Mouse (Mus musculus) myocyte (in vitro differentiated cells): ENCODE measurements around the gene Nexn. TPM values are rescaled to one million over a fixed set of nuclear protein-coding genes. Genes with fewer than 3 reads are reported as not detected.
A peak's percentile ranks its signal among the peaks of the same experiment; 100 is the strongest.

ENCODE experiments used
- H3K27me3 ChIP-seq: one replicate; pipeline ENCODE4 v1.6.1; 2011; ENCODE audit not compliant: control insufficient read depth, insufficient read depth, insufficient read length
- H3K36me3 ChIP-seq: one replicate; pipeline ENCODE4 v1.6.1; 2011; ENCODE audit not compliant: control insufficient read depth, insufficient read depth
- H3K4me2 ChIP-seq: one replicate; pipeline ENCODE4 v1.6.1; 2011; ENCODE audit warnings: low read depth, control low read depth
- H3K4me3 ChIP-seq: one replicate; pipeline ENCODE4 v1.5.1; 2011; ENCODE audit warnings: mild to moderate bottlenecking, control low read depth, moderate library complexity
- H3K79me2 ChIP-seq: one replicate; pipeline ENCODE4 v1.6.1; 2011; ENCODE audit not compliant: control insufficient read depth, insufficient read depth
- H3ac ChIP-seq: one replicate; pipeline ENCODE4 v1.6.1; 2011; ENCODE audit not compliant: control insufficient read depth, insufficient read length
- CEBPB ChIP-seq: IDR thresholded peaks from 2 replicates; pipeline ENCODE4 v1.6.1; 2011; ENCODE audit warnings: mild to moderate bottlenecking, moderate library complexity; ENCODE audit not compliant: poor library complexity, insufficient read depth, severe bottlenecking
- MAX ChIP-seq: IDR thresholded peaks from one replicate; pipeline ENCODE4 v1.6.1; 2011; ENCODE audit warnings: low read depth, mild to moderate bottlenecking, control low read depth
- MYOD1 ChIP-seq, 3 experiments: IDR thresholded peaks; one replicate each; pipeline ENCODE4 v1.6.1; 2011; ENCODE audit warnings: control low read depth in 2 of 3, low read depth in 2 of 3, mild to moderate bottlenecking in 2 of 3, moderate library complexity in 1 of 3; ENCODE audit not compliant: insufficient read length in 2 of 3, control insufficient read depth in 1 of 3
- MYOG ChIP-seq, 3 experiments: IDR thresholded peaks; one replicate each; pipeline ENCODE4 v1.6.1; 2011; ENCODE audit warnings: control low read depth in 2 of 3, low read depth in 2 of 3, mild to moderate bottlenecking in 2 of 3; ENCODE audit not compliant: insufficient read length in 2 of 3, control insufficient read depth in 1 of 3, insufficient read depth in 1 of 3
- POLR2A ChIP-seq: IDR thresholded peaks from one replicate; pipeline ENCODE4 v1.6.1; 2011; ENCODE audit warnings: low read depth, mild to moderate bottlenecking, control low read depth, moderate library complexity; ENCODE audit not compliant: insufficient read length
- POLR2AphosphoS2 ChIP-seq: IDR thresholded peaks from one replicate; pipeline ENCODE4 v1.6.1; 2011; ENCODE audit warnings: low read depth, control low read depth; ENCODE audit not compliant: insufficient read length
- REST ChIP-seq: IDR thresholded peaks from one replicate; pipeline ENCODE4 v1.6.1; 2011; ENCODE audit warnings: mild to moderate bottlenecking, control low read depth, moderate library complexity; ENCODE audit not compliant: insufficient read depth, insufficient read length
- SRF ChIP-seq: IDR thresholded peaks from one replicate; pipeline ENCODE4 v1.6.1; 2011; ENCODE audit warnings: low read depth; ENCODE audit not compliant: control insufficient read depth, insufficient read length
- TCF12 ChIP-seq: IDR thresholded peaks from one replicate; pipeline ENCODE4 v1.6.1; 2011; ENCODE audit warnings: mild to moderate bottlenecking, control low read depth; ENCODE audit not compliant: poor library complexity, insufficient read depth, severe bottlenecking
- TCF3 ChIP-seq: IDR thresholded peaks from one replicate; pipeline ENCODE4 v1.6.1; 2011; ENCODE audit warnings: low read depth, control low read depth; ENCODE audit not compliant: insufficient read length
- USF1 ChIP-seq: IDR thresholded peaks from one replicate; pipeline ENCODE4 v1.6.1; 2011; ENCODE audit warnings: low read depth, mild to moderate bottlenecking, control low read depth, moderate library complexity
- polyA plus RNA-seq: library from polyadenylated mRNA; unstranded; fragments of >200 nt; fragmentation: generic; extraction: Trizol; gene quantifications from one replicate; pipeline ENCODE4 v1.2.1, GENCODE M21; 2012; ENCODE audit warnings: missing spikeins

The Nexn gene
- polyA plus RNA-seq, 1 experiment = 24.9 TPM

- peak overlapping the region; percentile 62 for H3K4me3 ChIP-seq
- H3K4me2 ChIP-seq = peak overlapping the region; percentile 89
- H3ac ChIP-seq = peak overlapping the region; percentile 10
- TF ChIP-seq TCF12 = no peak
- TF ChIP-seq MYOG (IDR thresholded peaks at IDR 0.05; ENCODE audit: control insufficient read depth in 1 of 3, insufficient read depth in 1 of 3, insufficient read length in 2 of 3, low read depth in 2 of 3) = no peak
- no peak for TF ChIP-seq POLR2A
- no peak for TF ChIP-seq CEBPB
- peaks cover 60% of the 10 kb centered on the region for H3K79me2 ChIP-seq
- no peaks in the 10 kb centered on the region for H3K27me3 ChIP-seq
- no peaks in the 10 kb centered on the region for H3K36me3 ChIP-seq
Measured at GRCm38 (mm10) chr3:152192238-152192931, 73.8 kb downstream of the Nexn start.

- peak overlapping the region; percentile 62 for H3K4me3 ChIP-seq
- no peaks in the 10 kb centered on the region for H3K27me3 ChIP-seq
- peaks cover 1% of the 10 kb centered on the region for H3K36me3 ChIP-seq
- peaks cover 66% of the 10 kb centered on the region for H3K79me2 ChIP-seq
- H3K4me2 ChIP-seq = peak overlapping the region; percentile 89
- peak overlapping the region; percentile 10 for H3ac ChIP-seq
- TF ChIP-seq MYOG (IDR thresholded peaks at IDR 0.05; ENCODE audit: control insufficient read depth in 1 of 3, insufficient read depth in 1 of 3, insufficient read length in 2 of 3, low read depth in 2 of 3) = peak in 1 of 3 experiments; percentile 17
- TF ChIP-seq REST = no peak
- no peak for TF ChIP-seq CEBPB
- TF ChIP-seq MYOD1 (IDR thresholded peaks at IDR 0.05; ENCODE audit: control insufficient read depth in 1 of 3, insufficient read length in 2 of 3, low read depth in 2 of 3) = peak in 1 of 3 experiments; percentile 31
- no peak for TF ChIP-seq TCF3
- no peak for TF ChIP-seq POLR2AphosphoS2
- no peak for TF ChIP-seq SRF
- no peak for TF ChIP-seq MAX
- no peak for TF ChIP-seq USF1
Measured at GRCm38 (mm10) chr3:152191791-152192237, 74.3 kb downstream of the Nexn start.

GRCm38 (mm10) chr3:152190679-152191477, 75.3 kb downstream of the Nexn start:
- H3ac ChIP-seq = no peak overlapping the region
- peak overlapping the region; percentile 62 for H3K4me3 ChIP-seq
- peaks cover 11% of the 10 kb centered on the region for H3K36me3 ChIP-seq
- TF ChIP-seq MYOD1 (IDR thresholded peaks at IDR 0.05; ENCODE audit: control insufficient read depth in 1 of 3, insufficient read length in 2 of 3, low read depth in 2 of 3) = no peak
- TF ChIP-seq TCF3 = no peak
- no peak for TF ChIP-seq CEBPB
- TF ChIP-seq MYOG (IDR thresholded peaks at IDR 0.05; ENCODE audit: control insufficient read depth in 1 of 3, insufficient read depth in 1 of 3, insufficient read length in 2 of 3, low read depth in 2 of 3) = no peak
- TF ChIP-seq POLR2A = no peak
- no peak for TF ChIP-seq SRF
- TF ChIP-seq MAX = no peak
- no peak for TF ChIP-seq REST
- no peak for TF ChIP-seq USF1
- no peaks in the 10 kb centered on the region for H3K27me3 ChIP-seq
- peak overlapping the region; percentile 89 for H3K4me2 ChIP-seq
- peaks cover 75% of the 10 kb centered on the region for H3K79me2 ChIP-seq

- no peak overlapping the region for H3K4me3 ChIP-seq
- TF ChIP-seq REST = no peak
- peaks cover 25% of the 10 kb centered on the region for H3K36me3 ChIP-seq
- H3K27me3 ChIP-seq = no peaks in the 10 kb centered on the region
- peaks cover 79% of the 10 kb centered on the region for H3K79me2 ChIP-seq
- peak overlapping the region; percentile 89 for H3K4me2 ChIP-seq
- H3ac ChIP-seq = no peak overlapping the region
Measured at GRCm38 (mm10) chr3:152189306-152189705, 76.8 kb downstream of the Nexn start.

Other genes starting within 250 kb of the Nexn start
- 0.16 TPM for gene Gipc2, start 100.1 kb downstream of the Nexn start, polyA plus RNA-seq
- 8.1 TPM for gene Dnajb4, start 56.0 kb downstream of the Nexn start, polyA plus RNA-seq
- 27.9 TPM for gene Fubp1, start 55.9 kb downstream of the Nexn start, polyA plus RNA-seq
- gene Miga1, start 74.1 kb upstream of the Nexn start, polyA plus RNA-seq = 0.26 TPM
- 7.9 TPM for gene Usp33, start 80.1 kb upstream of the Nexn start, polyA plus RNA-seq
- 6.6 TPM for gene Zzz3, start 129.1 kb upstream of the Nexn start, polyA plus RNA-seq